Mouse (Mus musculus) stomach, postnatal 0 days (tissue): ENCODE results near the gene Trpm4. TPM values are rescaled to one million over a fixed set of nuclear protein-coding genes. Genes with fewer than 3 reads are reported as not detected.
"Not testable (repeated sequence)": the region's sequence is repeated elsewhere in the genome, so short reads cannot be mapped to it uniquely, and the experiment has no call there.

Experiments
- ATAC-seq: fragments of 200-750 bp; cut with Nextera tagmentation; 2 replicates; pipeline ENCODE4 v1.8.0; 2017; ENCODE audit not compliant: low FRiP score, low TSS enrichment
- DNase-seq: peaks from one replicate; pipeline ENCODE4 v3.0.0-alpha.2; 2016; ENCODE audit warnings: low spot score
- H3K27ac ChIP-seq: fragments of 300-500 bp; sonication (generic); replicated peaks from 2 replicates; pipeline ENCODE4 v1.5.1; 2014; ENCODE audit warnings: mild to moderate bottlenecking, control low read depth
- H3K27me3 ChIP-seq: fragments of 300-500 bp; sonication (generic); 2 replicates; pipeline ENCODE4 v1.6.1; 2014; ENCODE audit warnings: low read length; ENCODE audit not compliant: control insufficient read depth, insufficient read depth
- H3K36me3 ChIP-seq: fragments of 300-500 bp; sonication (generic); 2 replicates; pipeline ENCODE4 v1.6.1; 2014; ENCODE audit warnings: low read length, mixed read lengths; ENCODE audit not compliant: control insufficient read depth, insufficient read depth
- H3K4me1 ChIP-seq: fragments of 300-500 bp; sonication (generic); replicated peaks from 2 replicates; pipeline ENCODE4 v1.6.1; 2014; ENCODE audit warnings: antibody characterized with exemption; ENCODE audit not compliant: control insufficient read depth, insufficient read depth
- H3K4me2 ChIP-seq: fragments of 300-500 bp; sonication (generic); replicated peaks from 2 replicates; pipeline ENCODE4 v1.6.1; 2014; ENCODE audit warnings: low read depth, mild to moderate bottlenecking, control low read depth, moderate library complexity
- H3K4me3 ChIP-seq: fragments of 300-500 bp; sonication (generic); 2 replicates; pipeline ENCODE4 v1.5.1; 2014; ENCODE audit warnings: low read depth, low read length, control low read depth
- H3K9ac ChIP-seq: fragments of 300-500 bp; sonication (generic); 2 replicates; pipeline ENCODE4 v1.6.1; 2014; ENCODE audit warnings: mild to moderate bottlenecking, low read length, control low read depth, mixed read lengths
- H3K9me3 ChIP-seq: fragments of 300-500 bp; sonication (generic); 2 replicates; pipeline ENCODE4 v1.6.1; 2016; ENCODE audit warnings: low read length; ENCODE audit not compliant: control insufficient read depth
- CTCF ChIP-seq: IDR thresholded peaks from 2 replicates; pipeline ENCODE4 v1.5.1; 2016; ENCODE audit warnings: antibody characterized with exemption, low read depth, mild to moderate bottlenecking, moderate library complexity
- EP300 ChIP-seq: optimal IDR thresholded peaks from 2 replicates; pipeline ENCODE3; 2016; ENCODE audit warnings: antibody characterized with exemption
- WGBS: fragments of 180-500 bp; shearing (Covaris S2); extraction: QIAGEN DNeasy Blood & Tissue Kit; methylation state at CpG from one replicate; pipeline ENCODE4 v1.1.7; 2014; 5-methylcytosine and 5-hydroxymethylcytosine counted together
- polyA plus RNA-seq: library from polyadenylated mRNA; unstranded; fragments of >200 nt; fragmentation: Nextera tagmentation; extraction: Ambion mirVana; gene quantifications from 2 replicates; pipeline ENCODE4 v1.2.1, GENCODE M21; 2015

Gene Trpm4
- polyA plus RNA-seq, 1 experiment from 2014 or later: 23.7 TPM

- Histone ChIP-seq H3K27me3 (no peaks in the 10 kb centered on the region), H3K9me3 (no peaks in the 10 kb centered on the region), H3K9ac (no peak overlapping the region), H3K4me3 (no peak overlapping the region), H3K27ac (no peak overlapping the region), H3K4me2 (no peak overlapping the region), H3K4me1 (no peaks in the 10 kb centered on the region), H3K36me3 (no peaks in the 10 kb centered on the region)
- 60% methylated on average over 7 of the region's 7 CpGs for WGBS
- DNase-seq (no peak), ATAC-seq (no peak)
- TF ChIP-seq CTCF (no peak), EP300 (no peak)
Observed at GRCm38 (mm10) chr7:45263006-45263607, 70.5 kb downstream of the Trpm4 start.

DNA sequence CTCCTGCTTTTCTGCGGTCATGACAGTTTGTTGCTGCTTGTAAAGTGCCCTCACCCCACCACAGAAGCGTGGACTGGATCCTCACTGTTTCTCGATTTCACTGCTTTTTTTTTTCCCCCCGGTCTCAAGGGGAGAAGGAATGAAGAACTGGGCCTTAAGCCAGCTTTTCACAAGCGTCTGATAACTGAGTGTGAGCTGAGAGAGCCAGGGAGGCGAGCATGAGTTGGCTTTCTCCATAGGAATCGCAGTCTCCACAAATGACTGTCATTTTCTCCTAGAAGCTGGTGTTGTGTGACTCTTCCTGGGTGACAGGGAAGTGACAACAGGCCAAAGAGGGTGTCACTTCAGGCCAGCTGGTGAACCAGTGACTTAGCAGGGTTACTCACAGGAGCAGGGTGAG is 71.3 kb downstream of the Trpm4 start:
- Histone ChIP-seq H3K27ac (no peak overlapping the region), H3K4me1 (no peaks in the 10 kb centered on the region), H3K36me3 (no peaks in the 10 kb centered on the region), H3K4me2 (no peak overlapping the region), H3K9ac (no peak overlapping the region), H3K9me3 (no peaks in the 10 kb centered on the region), H3K27me3 (no peaks in the 10 kb centered on the region), H3K4me3 (no peak overlapping the region)
- 33% methylated on average over 7 of the region's 7 CpGs for WGBS
- ATAC-seq: no peak
- TF ChIP-seq EP300: no peak
- no peak for TF ChIP-seq CTCF
- no peak for DNase-seq

- no peak for ATAC-seq
- TF ChIP-seq CTCF (no peak), EP300 (no peak)
- Histone ChIP-seq H3K27me3 (no peaks in the 10 kb centered on the region), H3K9me3 (no peaks in the 10 kb centered on the region), H3K4me1 (no peaks in the 10 kb centered on the region), H3K4me3 (no peak overlapping the region), H3K9ac (no peak overlapping the region), H3K4me2 (no peak overlapping the region), H3K27ac (no peak overlapping the region), H3K36me3 (no peaks in the 10 kb centered on the region)
- no peak for DNase-seq
- 79% methylated on average over 8 of the region's 8 CpGs for WGBS
Observed at GRCm38 (mm10) chr7:45259281-45259680, 74.3 kb downstream of the Trpm4 start.

DNA sequence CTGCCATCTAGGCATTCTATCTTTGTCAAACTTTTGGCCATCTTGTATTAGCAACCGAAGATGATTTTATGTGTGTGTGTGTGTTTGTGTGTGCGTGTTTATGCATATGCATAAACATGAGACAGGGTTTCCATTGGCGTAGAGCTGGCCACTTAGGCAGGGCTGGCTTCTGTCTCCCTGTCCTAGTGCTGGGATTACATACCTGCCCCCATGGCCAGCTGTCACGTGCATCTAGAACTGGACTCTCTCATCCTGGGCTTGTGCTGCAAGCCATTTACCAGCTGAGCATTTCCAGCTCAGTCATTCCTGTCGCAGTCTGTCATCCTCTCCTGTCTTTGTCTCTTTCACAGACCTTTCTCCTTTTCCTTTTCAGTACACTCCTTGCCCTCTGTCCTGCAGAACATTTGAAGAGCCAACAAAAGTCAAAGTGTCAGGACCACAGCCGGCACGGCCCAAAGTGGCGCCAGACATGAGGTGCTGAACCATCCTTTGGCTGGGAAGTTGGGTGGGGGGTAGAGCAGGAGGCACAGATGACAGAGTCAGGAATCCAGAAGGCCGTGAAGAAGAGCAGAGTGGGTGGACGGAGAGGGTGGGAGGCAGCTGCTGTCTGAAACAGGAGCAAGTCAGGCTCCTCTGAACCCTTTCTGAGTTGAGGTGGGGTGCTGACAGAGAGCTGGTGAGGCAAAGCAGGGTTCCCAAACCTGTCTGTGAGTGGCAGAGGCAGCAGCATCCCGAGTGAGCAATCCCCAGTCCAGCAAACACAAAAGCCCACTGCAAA is 76.3 kb downstream of the Trpm4 start:
- Histone ChIP-seq H3K9me3 (no peaks in the 10 kb centered on the region), H3K4me1 (no peaks in the 10 kb centered on the region), H3K27me3 (no peaks in the 10 kb centered on the region), H3K36me3 (no peaks in the 10 kb centered on the region), H3K4me3 (no peak overlapping the region), H3K9ac (no peak overlapping the region), H3K27ac (no peak overlapping the region), H3K4me2 (no peak overlapping the region)
- no peak for ATAC-seq
- no peak for TF ChIP-seq CTCF
- no peak for TF ChIP-seq EP300
- 48% methylated on average over 11 of the region's 11 CpGs for WGBS
- no peak for DNase-seq

DNA sequence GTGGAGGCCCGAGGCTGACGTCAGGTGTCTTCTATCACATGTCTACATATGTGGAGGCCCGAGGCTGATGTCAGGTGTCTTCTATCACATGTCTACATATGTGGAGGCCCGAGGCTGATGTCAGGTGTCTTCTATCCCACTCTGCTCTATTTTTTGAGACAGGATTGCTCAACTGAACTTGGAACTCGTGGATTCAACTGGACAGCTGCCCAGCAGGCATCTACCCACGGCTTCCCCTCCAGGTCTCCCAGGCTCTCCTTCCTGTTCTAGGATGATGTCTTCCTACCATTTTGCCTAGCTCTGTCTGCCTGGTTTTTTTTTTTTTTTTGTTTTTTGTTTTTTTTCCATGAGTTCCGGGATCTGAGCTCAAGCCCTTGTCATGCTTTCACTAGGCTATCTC is 77.8 kb downstream of the Trpm4 start:
- not testable (repeated sequence) for H3K4me3 ChIP-seq, DNase-seq, H3K27me3 ChIP-seq, H3K36me3 ChIP-seq, H3K9me3 ChIP-seq, H3K27ac ChIP-seq, H3K4me2 ChIP-seq, H3K9ac ChIP-seq, ATAC-seq, H3K4me1 ChIP-seq
- WGBS: 54% methylated on average over 5 of the region's 7 CpGs

DNA sequence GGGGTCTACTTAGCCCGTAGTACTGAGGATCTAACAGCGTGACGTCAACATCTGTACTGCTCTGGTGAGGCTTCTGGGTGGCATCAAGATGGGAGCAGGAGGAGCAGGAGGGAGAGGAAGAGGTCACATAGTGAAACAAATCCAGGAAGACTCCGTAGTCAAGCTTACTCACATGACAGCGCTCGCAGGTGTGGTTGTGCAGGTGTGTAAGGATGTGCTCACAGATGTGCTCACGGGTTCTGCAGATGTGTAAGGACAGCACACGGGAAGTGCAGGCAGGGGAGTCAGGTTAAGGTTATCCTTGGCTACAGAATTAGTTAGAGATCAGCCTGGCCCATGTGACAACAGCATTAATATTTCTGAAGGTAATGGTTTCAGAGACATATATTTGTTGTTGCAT is 79.8 kb downstream of the Trpm4 start:
- Histone ChIP-seq H3K9ac (no peak overlapping the region), H3K4me1 (no peaks in the 10 kb centered on the region), H3K4me2 (no peak overlapping the region), H3K4me3 (no peak overlapping the region), H3K27ac (no peak overlapping the region), H3K36me3 (no peaks in the 10 kb centered on the region), H3K9me3 (no peaks in the 10 kb centered on the region), H3K27me3 (no peaks in the 10 kb centered on the region)
- TF ChIP-seq EP300: no peak
- no peak for TF ChIP-seq CTCF
- WGBS: 76% methylated on average over 8 of the region's 8 CpGs
- no peak for ATAC-seq
- no peak for DNase-seq

Other genes starting within 250 kb of the Trpm4 start
- gene Rcn3, start 241.6 kb downstream of the Trpm4 start, polyA plus RNA-seq: 157 and 176 TPM in 2 replicates
- gene Fcgrt, start 229.9 kb downstream of the Trpm4 start, polyA plus RNA-seq: 76.1 and 76.9 TPM in 2 replicates
- gene Rps11, start 209.3 kb downstream of the Trpm4 start, polyA plus RNA-seq: 1,142 and 1,191 TPM in 2 replicates
- 1,442 and 1,485 TPM in 2 replicates for gene Rpl13a, start 205.0 kb downstream of the Trpm4 start, polyA plus RNA-seq
- gene Gm45713, start 197.5 kb downstream of the Trpm4 start, polyA plus RNA-seq: 0.17 and 1.1 TPM in 2 replicates
- gene Flt3l, start 197.3 kb downstream of the Trpm4 start, polyA plus RNA-seq: 2.2 and 2.3 TPM in 2 replicates
- 48.8 and 49.0 TPM in 2 replicates for gene Pih1d1, start 179.5 kb downstream of the Trpm4 start, polyA plus RNA-seq
- 24.6 and 25.6 TPM in 2 replicates for gene Aldh16a1, start 179.2 kb downstream of the Trpm4 start, polyA plus RNA-seq
- 0.07 TPM in 1 of 2 replicates, not detected in the other for gene Slc17a7, start 169.8 kb downstream of the Trpm4 start, polyA plus RNA-seq
- gene Gfy, start 154.2 kb downstream of the Trpm4 start, polyA plus RNA-seq: not detected in 2 replicates
- gene Pth2, start 152.8 kb downstream of the Trpm4 start, polyA plus RNA-seq: not detected in 2 replicates
- gene Ccdc155, start 128.9 kb downstream of the Trpm4 start, polyA plus RNA-seq: 0.07 and 0.13 TPM in 2 replicates
- gene Dkkl1, start 121.6 kb downstream of the Trpm4 start, polyA plus RNA-seq: 48.4 TPM in 2 replicates
- 26.8 and 29.5 TPM in 2 replicates for gene Tead2, start 118.0 kb downstream of the Trpm4 start, polyA plus RNA-seq
- gene Cd37, start 94.7 kb downstream of the Trpm4 start, polyA plus RNA-seq: 1.5 and 1.8 TPM in 2 replicates
- gene Slc6a16, start 92.7 kb downstream of the Trpm4 start, polyA plus RNA-seq: 0.07 and 0.18 TPM in 2 replicates
- gene Slc6a21, start 56.3 kb downstream of the Trpm4 start, polyA plus RNA-seq: not detected in 2 replicates
- gene Hrc, start 1.5 kb upstream of the Trpm4 start, polyA plus RNA-seq: 0.80 and 0.85 TPM in 2 replicates
- gene Ppfia3, start 33.2 kb upstream of the Trpm4 start, polyA plus RNA-seq: 6.0 and 7.1 TPM in 2 replicates
- 5.9 and 6.1 TPM in 2 replicates for gene Lin7b, start 36.8 kb upstream of the Trpm4 start, polyA plus RNA-seq
- 73.7 and 78.8 TPM in 2 replicates for gene Snrnp70, start 62.0 kb upstream of the Trpm4 start, polyA plus RNA-seq
- gene Kcna7, start 71.9 kb upstream of the Trpm4 start, polyA plus RNA-seq: 0.15 and 0.17 TPM in 2 replicates
- gene Ntf5, start 79.9 kb upstream of the Trpm4 start, polyA plus RNA-seq: 1.5 and 1.8 TPM in 2 replicates
- not detected in 2 replicates for gene Lhb, start 87.0 kb upstream of the Trpm4 start, polyA plus RNA-seq
- gene Gys1, start 101.1 kb upstream of the Trpm4 start, polyA plus RNA-seq: 10.1 and 10.6 TPM in 2 replicates
- gene Ruvbl2, start 104.3 kb upstream of the Trpm4 start, polyA plus RNA-seq: 46.2 and 46.7 TPM in 2 replicates
- 3,647 and 3,760 TPM in 2 replicates for gene Ftl1, start 126.1 kb upstream of the Trpm4 start, polyA plus RNA-seq
- gene Bax, start 133.1 kb upstream of the Trpm4 start, polyA plus RNA-seq: 119 and 120 TPM in 2 replicates
- 0.32 and 0.42 TPM in 2 replicates for gene Tulp2, start 148.1 kb upstream of the Trpm4 start, polyA plus RNA-seq
- not detected in 2 replicates for gene Gm45808, start 153.0 kb upstream of the Trpm4 start, polyA plus RNA-seq
- 1.1 and 1.3 TPM in 2 replicates for gene Dhdh, start 155.0 kb upstream of the Trpm4 start, polyA plus RNA-seq
- 196 and 199 TPM in 2 replicates for gene Nucb1, start 176.6 kb upstream of the Trpm4 start, polyA plus RNA-seq
- gene Ppp1r15a, start 192.5 kb upstream of the Trpm4 start, polyA plus RNA-seq: 21.6 and 26.6 TPM in 2 replicates
- 7.9 and 8.0 TPM in 2 replicates for gene Plekha4, start 192.6 kb upstream of the Trpm4 start, polyA plus RNA-seq
- gene Hsd17b14, start 221.1 kb upstream of the Trpm4 start, polyA plus RNA-seq: 16.6 and 16.9 TPM in 2 replicates
- gene Bcat2, start 236.4 kb upstream of the Trpm4 start, polyA plus RNA-seq: 101 and 108 TPM in 2 replicates